Mouse (Mus musculus): Measurements from ENCODE around the gene Lgr5. TPM values are rescaled to one million over a fixed set of nuclear protein-coding genes. Genes with fewer than 3 reads are reported as not detected.

Lgr5 gene
- total and polyA plus RNA-seq, 2 experiments from 2014 or later: 1.5 to 3.0 TPM

DNA sequence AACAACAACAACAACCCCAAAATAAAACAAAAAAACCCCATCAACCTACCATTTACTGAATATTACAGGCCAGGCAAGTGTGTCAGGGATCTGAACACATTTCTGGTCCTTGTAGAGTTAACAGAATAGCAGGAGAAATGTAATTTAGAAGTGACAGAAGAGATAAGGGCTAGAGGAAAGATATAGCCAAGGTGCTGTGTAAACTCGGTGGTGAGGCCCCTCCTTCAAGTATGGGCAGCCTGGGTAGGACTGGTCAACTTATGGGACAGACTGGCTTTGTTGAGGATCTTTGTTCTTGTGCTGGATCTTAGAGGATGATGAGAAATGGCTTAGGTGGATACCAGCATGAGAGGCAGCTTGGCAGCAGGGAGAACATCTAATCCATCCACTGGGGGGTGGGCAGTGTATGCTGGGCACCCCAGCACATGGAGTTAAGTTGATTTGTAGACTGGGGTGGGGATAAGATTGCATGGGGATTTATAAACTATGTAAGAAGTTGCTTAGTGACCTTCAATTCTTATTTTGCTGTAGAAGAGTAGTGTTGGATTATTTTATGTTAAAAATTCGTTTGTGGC, 32.3 kb downstream of the Lgr5 start:
- Histone ChIP-seq H3K4me2 (ENCODE audit: low read depth, low read length, poor library complexity, severe bottlenecking) (no peak overlapping the region), H3K36me3 (ENCODE audit: insufficient read depth, low read length) (no peaks in the 10 kb centered on the region), H3K27me3 (ENCODE audit: insufficient read depth, low read length) (no peaks in the 10 kb centered on the region), H3K9me3 (ENCODE audit: low read length) (no peaks in the 10 kb centered on the region), H3K9ac (replicated peaks; ENCODE audit: low read length, poor library complexity, severe bottlenecking) (no peak overlapping the region), H3K4me1 (ENCODE audit: insufficient read depth, low read length) (no peaks in the 10 kb centered on the region), H3K4me3 (ENCODE audit: low read depth, low read length) (no peak overlapping the region), H3K27ac (ENCODE audit: low read depth, low read length) (no peak overlapping the region)
- 54% methylated on average over 2 of the region's 2 CpGs for WGBS
- DNase-seq (ENCODE audit: low spot score): no peak
- TF ChIP-seq CTCF (IDR thresholded peaks at IDR 0.05): no peak
- ATAC-seq (ENCODE audit: low FRiP score): no peak

DNA sequence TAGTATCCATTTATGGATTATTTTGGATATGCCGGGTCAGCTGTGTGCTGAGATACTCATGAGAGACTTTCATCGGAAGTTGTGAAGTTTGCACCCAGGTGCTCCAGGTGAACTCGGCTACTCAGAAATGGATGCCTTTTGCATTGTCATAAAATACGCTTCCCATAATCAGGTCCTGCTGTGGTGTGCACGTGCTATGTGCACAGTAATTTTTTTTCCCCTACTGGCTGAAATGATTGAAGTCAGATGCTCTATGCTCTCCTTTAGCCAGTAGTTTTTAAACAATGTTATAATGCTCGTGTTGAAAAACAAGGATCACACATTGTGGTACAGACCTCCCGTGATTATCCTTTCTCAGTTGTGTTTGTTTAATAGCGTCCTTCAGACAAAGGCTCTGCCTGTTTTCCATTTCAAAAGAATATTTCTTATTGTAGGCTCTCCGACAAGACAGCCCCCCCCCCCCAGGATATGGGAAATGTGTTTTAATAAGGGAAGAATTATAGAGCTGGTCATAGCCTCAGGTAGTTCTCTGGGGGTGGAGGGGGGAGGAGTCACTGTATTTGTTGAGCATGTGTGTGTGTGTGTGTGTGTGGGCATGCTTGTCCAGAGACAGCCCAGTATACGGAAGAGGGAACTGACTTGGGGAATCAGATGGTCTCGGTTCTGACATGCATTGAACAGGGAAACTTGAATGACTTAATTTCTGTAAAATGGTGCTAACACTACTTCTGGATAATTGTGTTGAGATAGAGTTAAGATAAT, 34.0 kb downstream of the Lgr5 start:
- Histone ChIP-seq H3K27ac (ENCODE audit: low read depth, low read length) (no peak overlapping the region), H3K9me3 (ENCODE audit: low read length) (no peaks in the 10 kb centered on the region), H3K9ac (replicated peaks; ENCODE audit: low read length, poor library complexity, severe bottlenecking) (no peak overlapping the region), H3K27me3 (ENCODE audit: insufficient read depth, low read length) (no peaks in the 10 kb centered on the region), H3K4me2 (ENCODE audit: low read depth, low read length, poor library complexity, severe bottlenecking) (no peak overlapping the region), H3K4me3 (ENCODE audit: low read depth, low read length) (no peak overlapping the region), H3K36me3 (ENCODE audit: insufficient read depth, low read length) (no peaks in the 10 kb centered on the region), H3K4me1 (ENCODE audit: insufficient read depth, low read length) (no peaks in the 10 kb centered on the region)
- 42% methylated on average over 11 of the region's 11 CpGs for WGBS
- TF ChIP-seq CTCF (IDR thresholded peaks at IDR 0.05): no peak
- DNase-seq (ENCODE audit: low spot score): no peak
- ATAC-seq (ENCODE audit: low FRiP score): no peak

DNA sequence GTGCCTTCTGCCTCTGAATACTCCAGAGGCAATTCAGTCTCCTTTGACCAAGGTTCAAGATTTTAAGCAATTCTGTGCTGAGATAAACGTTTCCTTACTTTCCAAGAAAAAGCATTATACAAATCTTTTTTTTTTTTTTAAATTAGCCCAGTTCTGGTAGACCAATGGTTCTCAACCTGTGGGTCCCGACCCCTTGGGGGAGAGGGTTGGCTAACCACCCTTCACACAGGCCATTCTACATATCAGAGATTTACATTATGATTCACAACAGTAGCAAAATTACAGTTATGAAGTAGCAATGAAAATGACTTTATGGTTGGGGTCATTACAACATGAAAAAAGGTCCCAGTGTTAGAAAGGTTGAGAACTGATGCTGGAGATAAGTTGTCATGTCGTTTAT, 36.5 kb downstream of the Lgr5 start:
- Histone ChIP-seq H3K36me3 (ENCODE audit: insufficient read depth, low read length) (no peaks in the 10 kb centered on the region), H3K9me3 (ENCODE audit: low read length) (no peaks in the 10 kb centered on the region), H3K4me1 (ENCODE audit: insufficient read depth, low read length) (no peaks in the 10 kb centered on the region), H3K9ac (replicated peaks; ENCODE audit: low read length, poor library complexity, severe bottlenecking) (no peak overlapping the region), H3K27ac (ENCODE audit: low read depth, low read length) (no peak overlapping the region), H3K27me3 (ENCODE audit: insufficient read depth, low read length) (no peaks in the 10 kb centered on the region), H3K4me3 (ENCODE audit: low read depth, low read length) (no peak overlapping the region), H3K4me2 (ENCODE audit: low read depth, low read length, poor library complexity, severe bottlenecking) (no peak overlapping the region)
- TF ChIP-seq CTCF (IDR thresholded peaks at IDR 0.05): no peak
- ATAC-seq (ENCODE audit: low FRiP score): no peak
- DNase-seq (ENCODE audit: low spot score): no peak
- 86% methylated on average over 3 of the region's 3 CpGs for WGBS

DNA sequence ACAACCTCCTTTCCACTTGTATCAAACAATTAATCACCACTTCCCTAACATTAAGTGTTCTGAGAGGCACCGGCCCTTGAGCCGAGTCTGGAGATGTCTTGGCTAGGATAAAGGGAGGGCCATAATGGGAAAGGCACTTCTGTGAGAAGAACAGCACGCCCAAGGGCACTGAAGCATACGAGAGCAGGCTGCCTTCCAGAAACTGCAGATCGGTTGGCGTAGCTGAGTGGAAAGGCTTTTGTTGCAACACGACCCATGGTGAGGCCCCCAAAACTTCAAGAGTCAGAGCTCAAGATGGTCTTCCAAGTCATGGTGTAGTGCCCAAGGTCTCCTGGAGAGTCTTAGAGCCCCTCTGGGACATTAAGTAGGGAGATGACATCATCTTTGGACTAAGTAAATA, 37.3 kb downstream of the Lgr5 start:
- H3K36me3 ChIP-seq (ENCODE audit: insufficient read depth, low read length): no peaks in the 10 kb centered on the region
- 32% methylated on average over 7 of the region's 7 CpGs for whole genome bisulfite sequencing
- no peak overlapping the region for H3K9ac ChIP-seq (replicated peaks; ENCODE audit: low read length, poor library complexity, severe bottlenecking)
- no peak for TF ChIP-seq CTCF (IDR thresholded peaks at IDR 0.05)
- DNase-seq (ENCODE audit: low spot score) (peak; percentile 61), ATAC-seq (ENCODE audit: low FRiP score) (no peak)
- no peak overlapping the region for H3K4me2 ChIP-seq (ENCODE audit: low read depth, low read length, poor library complexity, severe bottlenecking)
- H3K9me3 ChIP-seq (ENCODE audit: low read length): no peaks in the 10 kb centered on the region
- no peak overlapping the region for H3K27ac ChIP-seq (ENCODE audit: low read depth, low read length)
- no peaks in the 10 kb centered on the region for H3K4me1 ChIP-seq (ENCODE audit: insufficient read depth, low read length)
- H3K27me3 ChIP-seq (ENCODE audit: insufficient read depth, low read length): no peaks in the 10 kb centered on the region
- no peak overlapping the region for H3K4me3 ChIP-seq (ENCODE audit: low read depth, low read length)

DNA sequence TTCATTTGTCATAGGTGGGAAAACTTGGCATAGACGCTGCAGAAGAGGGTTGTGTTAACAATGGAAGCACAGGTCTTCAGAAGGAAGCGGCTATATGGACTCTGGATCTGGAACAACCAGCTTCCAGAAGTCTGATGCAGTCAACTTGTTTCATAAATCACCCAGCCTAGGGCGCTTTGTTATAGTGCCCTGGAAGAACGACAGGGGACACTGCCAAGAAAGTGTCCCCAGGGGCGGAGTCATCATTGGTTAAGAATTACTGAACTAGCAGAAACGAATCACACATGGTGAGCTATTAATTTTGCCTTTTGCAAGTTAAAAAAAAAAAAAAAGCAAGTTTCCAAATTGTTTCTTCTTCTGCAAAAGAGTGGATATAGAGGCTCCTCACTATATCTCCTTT, 44.7 kb downstream of the Lgr5 start:
- DNase-seq (ENCODE audit: low spot score): no peak
- Histone ChIP-seq H3K4me2 (ENCODE audit: low read depth, low read length, poor library complexity, severe bottlenecking) (no peak overlapping the region), H3K36me3 (ENCODE audit: insufficient read depth, low read length) (no peaks in the 10 kb centered on the region), H3K27ac (ENCODE audit: low read depth, low read length) (no peak overlapping the region), H3K9me3 (ENCODE audit: low read length) (no peaks in the 10 kb centered on the region), H3K4me1 (ENCODE audit: insufficient read depth, low read length) (no peaks in the 10 kb centered on the region), H3K4me3 (ENCODE audit: low read depth, low read length) (no peak overlapping the region), H3K27me3 (ENCODE audit: insufficient read depth, low read length) (no peaks in the 10 kb centered on the region), H3K9ac (replicated peaks; ENCODE audit: low read length, poor library complexity, severe bottlenecking) (no peak overlapping the region)
- ATAC-seq (ENCODE audit: low FRiP score): no peak
- TF ChIP-seq CTCF (IDR thresholded peaks at IDR 0.05): no peak
- WGBS: 83% methylated on average over 6 of the region's 6 CpGs

DNA sequence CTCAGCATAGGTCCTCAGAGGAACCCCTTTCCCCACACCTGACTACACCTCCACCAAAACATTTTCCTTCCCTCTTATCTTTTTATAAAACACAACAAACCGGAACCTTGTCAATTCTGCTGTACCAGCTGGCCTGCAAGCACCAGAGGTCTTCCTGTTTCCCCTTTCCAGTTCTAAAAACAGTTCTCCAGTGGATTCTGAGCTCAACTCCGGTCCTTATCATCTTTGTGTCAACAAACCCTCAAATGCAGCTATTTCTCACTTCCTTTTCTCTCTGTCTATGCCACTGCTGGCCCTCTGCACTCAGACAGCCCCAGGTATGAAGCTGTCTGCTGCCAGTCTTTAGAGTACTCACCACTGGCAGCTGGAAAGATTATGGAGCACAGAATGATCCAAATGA, 56.8 kb downstream of the Lgr5 start:
- Histone ChIP-seq H3K9ac (replicated peaks; ENCODE audit: low read length, poor library complexity, severe bottlenecking) (no peak overlapping the region), H3K4me3 (ENCODE audit: low read depth, low read length) (no peak overlapping the region), H3K27ac (ENCODE audit: low read depth, low read length) (no peak overlapping the region), H3K4me2 (ENCODE audit: low read depth, low read length, poor library complexity, severe bottlenecking) (no peak overlapping the region), H3K9me3 (ENCODE audit: low read length) (no peaks in the 10 kb centered on the region), H3K27me3 (ENCODE audit: insufficient read depth, low read length) (no peaks in the 10 kb centered on the region), H3K4me1 (ENCODE audit: insufficient read depth, low read length) (no peaks in the 10 kb centered on the region), H3K36me3 (ENCODE audit: insufficient read depth, low read length) (no peaks in the 10 kb centered on the region)
- no peak for ATAC-seq (ENCODE audit: low FRiP score)
- TF ChIP-seq CTCF (IDR thresholded peaks at IDR 0.05): no peak
- DNase-seq (ENCODE audit: low spot score): no peak
- 74% methylated on average over 2 of the region's 2 CpGs for WGBS
